Mouse (Mus musculus) lung, postnatal 25 days (tissue): ENCODE data around the gene Myh10.
A peak's percentile ranks its signal among the peaks of the same experiment; 100 is the strongest.

ENCODE experiments used
- DNase-seq: peaks from one replicate; pipeline ENCODE4 v3.0.0; 2022; ENCODE audit warnings: low spot score

Gene Myh10

GRCm38 (mm10) chr11:68859943-68860593, 168.7 kb downstream of the Myh10 start:
- no peak for DNase-seq

GRCm38 (mm10) chr11:68862260-68862659, 170.9 kb downstream of the Myh10 start:
- DNase-seq = no peak

GRCm38 (mm10) chr11:68863631-68864091, 172.3 kb downstream of the Myh10 start:
- peak; percentile 39 for DNase-seq

- peak; percentile 94 for DNase-seq
These were observed 173.3 kb downstream of the Myh10 start for GRCm38 (mm10) chr11:68864544-68865189.
